Mouse (Mus musculus): ENCODE results near the gene Srp14.

DNA sequence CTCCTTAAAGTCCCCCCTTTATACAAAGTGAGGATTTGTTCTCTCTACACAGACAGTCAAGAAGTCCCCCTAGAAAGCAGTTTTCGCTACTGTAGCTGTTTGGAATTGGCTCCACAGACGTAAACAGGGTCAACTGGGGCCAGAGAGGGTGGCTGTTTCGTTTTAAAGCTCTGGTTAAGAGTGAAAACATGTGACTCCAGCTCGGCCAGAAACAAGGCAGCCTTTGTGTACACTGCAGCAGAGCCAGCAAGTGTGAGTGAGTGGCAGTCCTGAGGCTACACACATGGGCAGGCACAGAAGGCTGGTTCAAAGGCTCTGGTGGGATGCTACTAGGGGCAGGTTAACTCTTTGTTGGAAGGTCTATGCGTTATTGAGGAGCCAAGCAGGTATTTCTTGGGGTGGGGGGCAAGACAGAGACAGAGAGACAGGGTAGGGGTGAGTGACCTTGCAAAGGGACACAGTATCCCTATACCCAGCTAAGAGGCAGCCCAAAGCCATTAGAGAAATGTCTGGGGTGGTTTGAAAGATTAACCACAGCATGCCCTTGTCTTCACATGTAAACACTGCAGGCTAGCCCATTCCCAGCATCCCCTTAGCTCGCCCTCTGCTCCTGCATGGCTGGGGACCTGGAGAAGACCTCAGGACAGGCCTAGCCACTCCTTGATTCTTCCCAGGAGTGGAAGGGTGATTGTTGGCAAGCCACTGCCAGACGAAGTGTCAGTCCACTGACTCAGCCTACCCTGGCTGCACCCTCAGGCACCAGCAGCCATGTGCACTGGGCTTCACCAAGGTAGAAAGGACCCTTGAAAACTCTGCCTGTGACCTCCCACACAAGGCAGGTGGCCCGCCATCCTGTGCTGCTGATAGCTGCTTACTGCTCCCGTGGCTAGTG lies 40.8 kb upstream of the Srp14 start:
- TF ChIP-seq POLR2A (IDR thresholded peaks at IDR 0.05; ENCODE audit: extremely low read depth, insufficient read depth, low read length) = no peak
- no peak for TF ChIP-seq CTCF (IDR thresholded peaks at IDR 0.05; ENCODE audit: extremely low read depth, insufficient read depth, low read length)
